Mouse (Mus musculus) ES-E14 (cell line): Measurements from ENCODE around the gene Plekha4. TPM values are rescaled to one million over a fixed set of nuclear protein-coding genes. Genes with fewer than 3 reads are reported as not detected.

Experiments
- DNase-seq: peaks from one replicate; pipeline ENCODE4 v3.0.0-alpha.2; 2013; ENCODE audit warnings: low read depth, low spot score
- H3K27ac ChIP-seq: 2 replicates; pipeline ENCODE4 v1.5.1; 2012; ENCODE audit warnings: low read depth, mild to moderate bottlenecking, low read length, moderate library complexity, mixed read lengths; ENCODE audit not compliant: poor library complexity, insufficient read depth, severe bottlenecking
- H3K36me3 ChIP-seq: 2 replicates; pipeline ENCODE4 v1.6.1; 2012; ENCODE audit warnings: mild to moderate bottlenecking, low read length, moderate library complexity, mixed read lengths; ENCODE audit not compliant: control insufficient read depth, poor library complexity, insufficient read depth, severe bottlenecking
- H3K4me1 ChIP-seq, 2 experiments: fragments of 150-350 bp in 1 of 2; sonication (generic) in 1 of 2; 2 replicates each; pipeline ENCODE4 v1.6.1; 2012; ENCODE audit warnings: low read length in 2 of 2, mild to moderate bottlenecking in 1 of 2, mixed read lengths in 1 of 2; ENCODE audit not compliant: control insufficient read depth in 2 of 2, insufficient read depth in 2 of 2, poor library complexity in 1 of 2
- H3K4me3 ChIP-seq, 2 experiments: fragments of 150-350 bp in 1 of 2; sonication (generic) in 1 of 2; 2 replicates each; pipeline ENCODE4 v1.5.1; 2012; ENCODE audit warnings: low read length in 2 of 2, low read depth in 1 of 2, mild to moderate bottlenecking in 1 of 2, mixed read lengths in 1 of 2; ENCODE audit not compliant: insufficient read depth in 1 of 2, poor library complexity in 1 of 2, severe bottlenecking in 1 of 2
- H3K9ac ChIP-seq: 2 replicates; pipeline ENCODE4 v1.6.1; 2012; ENCODE audit warnings: low read depth, mild to moderate bottlenecking, low read length, mixed read lengths; ENCODE audit not compliant: poor library complexity, insufficient read depth, severe bottlenecking
- H3K9me3 ChIP-seq: fragments of 150-350 bp; sonication (generic); 2 replicates; pipeline ENCODE4 v1.6.1; 2012; ENCODE audit warnings: low read depth, mild to moderate bottlenecking, low read length; ENCODE audit not compliant: control insufficient read depth, insufficient read depth
- CHD2 ChIP-seq: IDR thresholded peaks from 2 replicates; pipeline ENCODE4 v1.6.1; 2014; ENCODE audit warnings: mild to moderate bottlenecking, low read depth, low read length, inconsistent platforms
- HCFC1 ChIP-seq: IDR thresholded peaks from 2 replicates; pipeline ENCODE4 v1.6.1; 2012; ENCODE audit warnings: low read length, inconsistent platforms, borderline replicate concordance; ENCODE audit not compliant: insufficient read depth
- MAFK ChIP-seq: IDR thresholded peaks from 2 replicates; pipeline ENCODE4 v1.6.1; 2014; ENCODE audit warnings: mild to moderate bottlenecking, low read depth, low read length, inconsistent platforms; ENCODE audit not compliant: insufficient read depth
- ZC3H11A ChIP-seq: IDR thresholded peaks from 2 replicates; pipeline ENCODE4 v1.6.1; 2012; ENCODE audit warnings: low read depth, mild to moderate bottlenecking, inconsistent platforms, low read length, borderline replicate concordance
- ZNF384 ChIP-seq: IDR thresholded peaks from 2 replicates; pipeline ENCODE4 v1.6.1; 2012; ENCODE audit warnings: low read depth, low read length, inconsistent platforms
- in situ Hi-C, 2 experiments: fragments of 600-800 bp; cut with MboI; formaldehyde crosslinking; loops; one replicate each; pipeline ENCODE4 v1.15.1; 2025; ENCODE audit warnings: low sequenced_read_pairs in 2 of 2, inconsistent platforms in 1 of 2; ENCODE audit not compliant: unreplicated experiment in 2 of 2
- total RNA-seq: library from RNA; depleted of rRNA; stranded (reverse); fragments of 300-350 nt; gene quantifications from 2 replicates; pipeline ENCODE4 v1.2.3, GENCODE M21; 2012

The Plekha4 gene
- total RNA-seq, 1 experiment = 17.8 TPM

DNA sequence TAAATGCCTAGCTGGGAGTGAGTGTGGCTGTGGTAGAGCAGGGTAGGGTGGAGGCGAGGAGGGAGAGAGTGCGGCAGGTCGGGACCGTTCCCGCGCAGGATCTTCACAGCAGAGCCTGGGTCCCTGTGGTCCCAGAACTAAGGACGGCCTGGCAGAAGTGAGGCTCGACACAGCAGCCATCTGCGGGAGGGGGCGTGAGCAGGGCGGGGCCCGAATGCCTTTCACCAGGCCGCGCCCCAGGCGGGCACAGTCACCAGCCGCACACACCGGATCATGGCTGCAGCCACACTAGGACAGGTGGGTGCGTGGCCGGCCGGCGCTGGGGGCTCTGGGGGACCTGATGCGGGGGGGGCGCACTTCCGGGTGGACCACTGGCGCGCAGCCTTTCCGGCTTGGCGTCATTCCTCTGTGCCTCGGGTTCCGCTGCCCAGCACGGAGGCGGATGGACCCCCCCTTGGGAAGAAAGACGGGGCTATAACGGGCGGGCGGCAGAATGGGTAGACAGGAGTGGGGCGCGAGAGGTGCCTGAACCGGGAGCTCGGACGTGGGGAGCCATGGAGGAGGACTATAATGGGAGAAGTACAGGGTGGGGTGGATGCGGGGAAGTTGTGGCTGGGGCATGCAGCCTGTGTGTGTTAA is 44.1 kb downstream of the Plekha4 start, which contains the start of gene Bcat2:
TSS of gene Bcat2 (plus strand) at position 51 of the 639 bp plus-strand sequence.
- peak within 1 kb of the TSS; percentile 87 for H3K9ac ChIP-seq
- H3K4me3 ChIP-seq = peak within 1 kb of the TSS; percentile 87 to 89
- peaks cover 4 to 32% of the 10 kb centered on the region in 2 experiments; a peak in 3 of 4 replicates for H3K4me1 ChIP-seq
- no peak for TF ChIP-seq HCFC1
- no peak for TF ChIP-seq ZNF384
- TF ChIP-seq ZC3H11A = no peak
- TF ChIP-seq MAFK = no peak
- no peak for TF ChIP-seq CHD2
- in situ Hi-C loops = no loop called here
- DNase-seq = no peak
- H3K27ac ChIP-seq = peak within 1 kb of the TSS; percentile 85
- H3K9me3 ChIP-seq = no peaks in the 10 kb centered on the region
- peaks cover 16% of the 10 kb centered on the region for H3K36me3 ChIP-seq

DNA sequence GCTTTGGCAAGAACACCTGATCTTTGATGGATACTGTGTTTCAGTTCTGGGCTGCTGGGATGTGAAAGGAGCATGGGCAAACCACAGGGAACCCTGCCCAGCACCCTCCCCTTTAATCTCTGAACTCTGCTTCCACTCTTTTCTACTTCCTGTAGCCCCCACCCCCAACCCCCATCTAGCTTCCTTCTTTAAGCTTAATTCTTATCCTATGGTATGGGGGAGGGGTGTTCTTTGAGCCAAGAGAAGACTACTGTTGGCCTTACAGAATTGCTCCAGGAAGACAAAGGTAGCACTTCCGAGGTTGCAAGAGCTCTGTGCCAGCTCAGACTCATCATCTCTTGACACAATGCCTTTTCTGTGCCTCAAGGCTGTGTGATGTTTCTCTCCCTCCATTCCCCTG is 45.8 kb downstream of the Plekha4 start:
- no peaks in the 10 kb centered on the region for H3K9me3 ChIP-seq
- TF ChIP-seq HCFC1 (no peak), MAFK (no peak), ZNF384 (no peak), CHD2 (no peak), ZC3H11A (no peak)
- peaks cover 10% of the 10 kb centered on the region for H3K36me3 ChIP-seq
- no peak for DNase-seq
- no peak overlapping the region for H3K9ac ChIP-seq
- H3K4me1 ChIP-seq = peaks cover 7 to 33% of the 10 kb centered on the region in 2 experiments; a peak in 3 of 4 replicates
- in situ Hi-C loops = no loop called here
- no peak overlapping the region for H3K27ac ChIP-seq
- H3K4me3 ChIP-seq = no peak overlapping the region

DNA sequence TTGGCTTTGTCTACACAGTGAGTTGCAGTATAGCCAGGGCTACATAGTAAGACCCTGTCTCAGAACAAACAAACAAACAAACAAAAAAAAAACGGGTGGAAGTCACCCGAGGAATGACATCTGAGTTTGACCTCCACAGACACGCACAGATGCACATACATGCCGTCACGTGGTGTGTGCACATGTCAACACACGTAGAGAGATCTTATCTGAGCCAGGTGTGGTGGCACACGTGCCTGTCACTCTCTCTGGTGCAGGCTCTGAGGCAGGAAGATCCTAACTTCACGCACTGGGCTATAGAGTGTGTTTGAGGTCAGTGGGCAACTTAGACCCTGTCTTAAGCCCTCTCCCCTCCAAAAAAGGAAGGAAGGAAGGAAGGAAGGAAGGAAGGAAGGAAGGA is 47.8 kb downstream of the Plekha4 start:
- in situ Hi-C loops = no loop called here
- no peak for TF ChIP-seq ZNF384
- no peak for TF ChIP-seq ZC3H11A
- no peak for TF ChIP-seq HCFC1
- Histone ChIP-seq H3K4me3 (no peak overlapping the region), H3K36me3 (peaks cover 14% of the 10 kb centered on the region), H3K27ac (no peak overlapping the region), H3K4me1 (peaks cover 7 to 33% of the 10 kb centered on the region in 2 experiments; a peak in 3 of 4 replicates), H3K9me3 (no peaks in the 10 kb centered on the region), H3K9ac (no peak overlapping the region)
- DNase-seq = no peak

DNA sequence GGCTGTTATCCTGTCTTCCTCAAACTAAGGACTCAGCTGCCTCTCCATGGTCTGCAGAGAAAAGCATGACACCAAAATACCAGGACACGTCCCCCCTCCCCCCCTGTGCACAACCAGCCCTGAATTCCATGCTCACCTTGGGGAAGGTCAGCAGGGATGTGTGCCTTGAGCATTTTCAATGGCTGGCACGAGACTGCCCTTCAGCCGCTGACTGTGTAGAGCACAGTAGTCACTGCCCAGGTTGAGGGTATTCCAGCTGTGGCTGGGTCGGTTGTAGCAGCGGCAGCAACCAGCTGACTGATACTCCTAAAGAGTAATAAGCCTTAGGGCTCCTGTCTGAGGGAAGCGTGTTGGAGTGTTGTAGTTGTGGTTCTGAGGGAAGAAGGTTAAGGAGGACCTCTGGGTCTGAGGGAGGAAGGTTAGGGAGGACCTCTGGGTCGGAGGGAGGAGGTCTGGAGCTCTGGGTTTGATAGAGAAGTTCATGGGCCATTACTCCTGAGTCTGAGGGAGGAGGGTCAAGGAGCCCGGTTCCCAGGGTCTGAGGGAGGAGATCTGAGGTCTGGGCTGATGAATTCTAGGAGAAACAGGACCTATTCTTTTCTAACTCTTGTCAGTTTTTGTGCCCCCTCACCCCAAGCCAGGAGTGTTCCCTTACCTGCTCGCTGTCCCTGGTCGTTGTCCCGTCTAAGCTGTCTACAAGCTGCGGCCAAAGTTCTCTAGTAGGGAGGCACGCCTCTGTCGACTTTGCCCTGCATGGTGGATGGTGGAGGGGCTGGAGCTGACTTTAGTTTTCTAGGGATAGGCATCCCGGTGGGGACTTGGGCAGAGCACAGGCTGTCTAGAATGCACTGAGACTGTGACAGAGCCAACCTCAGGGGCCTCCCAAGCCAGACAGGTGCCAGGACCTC is 48.6 kb downstream of the Plekha4 start:
- Histone ChIP-seq H3K27ac (peak overlapping the region; percentile 25; the same call in 1 of the 2 replicates), H3K36me3 (peaks cover 14% of the 10 kb centered on the region), H3K4me1 (peaks cover 7 to 33% of the 10 kb centered on the region in 2 experiments; a peak in 3 of 4 replicates), H3K9me3 (no peaks in the 10 kb centered on the region), H3K4me3 (peak overlapping the region in 1 of 2 experiments; percentile 5; a peak in 1 of 4 replicates), H3K9ac (peak overlapping the region; percentile 50)
- in situ Hi-C loops = no loop called here
- TF ChIP-seq ZNF384 (no peak), CHD2 (no peak), MAFK (no peak), HCFC1 (no peak), ZC3H11A (no peak)
- no peak for DNase-seq
